18 mouse cellular contexts compared by ENCODE assay signal in the genomic region with DNA sequence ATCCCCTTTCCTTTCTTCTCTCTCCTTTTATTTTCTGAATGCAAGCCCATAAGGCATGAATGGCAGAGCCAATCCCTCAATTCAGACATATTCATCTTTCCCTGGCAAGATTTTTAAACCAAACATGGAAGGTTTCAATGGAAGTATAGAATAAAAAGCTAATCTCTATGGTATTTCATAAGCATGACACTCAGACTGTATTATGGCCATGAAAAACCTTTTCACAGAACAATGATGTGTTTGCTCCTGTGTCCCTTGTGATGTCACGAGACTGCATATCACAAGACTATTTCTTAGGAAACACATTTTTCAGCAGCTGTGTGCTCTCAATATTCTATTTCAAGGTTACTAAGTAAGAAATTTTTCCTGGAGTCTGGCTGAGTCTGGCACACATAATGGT.
"Had no signal": no experiment of that assay in that cellular context is flagged by ENCODE, and none has a peak within 500 bp of the region (broad histone marks: within the 10 kb centered on the region; RNA-seq: fewer than 3 reads in every experiment).

No protein-coding gene starts in this region.

- H3K27me3 ChIP-seq: liver, embryonic 13.5 days; liver, embryonic 15.5 days; lung, embryonic 15.5 days; megakaryocyte, embryonic 14.5 days; neural tube, embryonic 12.5 days; stomach, embryonic 15.5 days had no signal

- H3K36me3 ChIP-seq: liver, embryonic 13.5 days; liver, embryonic 15.5 days; lung, embryonic 15.5 days; neural tube, embryonic 12.5 days; stomach, embryonic 15.5 days had no signal

- ATAC-seq: liver, postnatal 0 days; lung, postnatal 0 days had no signal

- H3K9me3 ChIP-seq: liver, embryonic 13.5 days; liver, embryonic 15.5 days; lung, embryonic 15.5 days; neural tube, embryonic 12.5 days; stomach, embryonic 15.5 days had no signal

- H3K4me2 ChIP-seq: liver, embryonic 11.5 days; liver, embryonic 13.5 days; liver, embryonic 15.5 days; lung, embryonic 15.5 days; neural tube, embryonic 12.5 days; stomach, embryonic 15.5 days had no signal

- H3K4me1 ChIP-seq: liver, embryonic 13.5 days; liver, embryonic 15.5 days; lung, embryonic 15.5 days; megakaryocyte, embryonic 14.5 days; neural tube, embryonic 12.5 days; stomach, embryonic 15.5 days had no signal

- DNase-seq: liver, embryonic 13.5 days; liver, postnatal 0 days; lung, adult 2 months; lung, postnatal 14 days; lung, postnatal 36 days; right cerebral cortex, postnatal 14 days; thymus, adult 2 months; thymus, postnatal 25 days; thymus, postnatal 4 days had no signal

- H3K9ac ChIP-seq: liver, embryonic 13.5 days; liver, embryonic 15.5 days; liver, postnatal 0 days; lung, embryonic 15.5 days; neural tube, embryonic 12.5 days; stomach, embryonic 15.5 days had no signal

- H3K4me3 ChIP-seq: liver, embryonic 13.5 days; liver, embryonic 15.5 days; lung, embryonic 15.5 days; megakaryocyte, embryonic 14.5 days; neural tube, embryonic 12.5 days; stomach, embryonic 15.5 days had no signal

- H3K27ac ChIP-seq: liver, embryonic 13.5 days; liver, embryonic 15.5 days; lung, embryonic 15.5 days; macrophage; neural tube, embryonic 12.5 days; stomach, embryonic 15.5 days; stomach, postnatal 0 days had no signal
